Mouse (Mus musculus) lung, postnatal 36 days (tissue): ENCODE measurements around the gene Rhob.

ENCODE experiments used
- DNase-seq: peaks from one replicate; pipeline ENCODE4 v3.0.0; 2022; ENCODE audit warnings: mixed read lengths

The Rhob gene

GRCm38 (mm10) chr12:8499871-8500596 lies at the start of gene Rhob:
TSS of gene Rhob (minus strand) at chr12:8500009.
- peak; percentile 98 for DNase-seq

GRCm38 (mm10) chr12:8547357-8547756 lies 47.5 kb upstream of the Rhob start:
- DNase-seq, result peak; percentile 87

- DNase-seq, result no peak
These were observed 47.0 kb upstream of the Rhob start for GRCm38 (mm10) chr12:8546801-8547200.

- no peak for DNase-seq
These were observed 45.3 kb upstream of the Rhob start for GRCm38 (mm10) chr12:8545066-8545610.

GRCm38 (mm10) chr12:8542371-8542770 lies 42.6 kb upstream of the Rhob start:
- DNase-seq, result no peak

- DNase-seq, result no peak
These were observed 39.7 kb upstream of the Rhob start for GRCm38 (mm10) chr12:8539471-8539870.

- no peak for DNase-seq
These were observed 37.5 kb upstream of the Rhob start for GRCm38 (mm10) chr12:8537291-8537690.

GRCm38 (mm10) chr12:8536221-8536965 lies 36.6 kb upstream of the Rhob start:
- DNase-seq, result no peak

GRCm38 (mm10) chr12:8535596-8535995 lies 35.8 kb upstream of the Rhob start:
- no peak for DNase-seq

GRCm38 (mm10) chr12:8534915-8535314 lies 35.1 kb upstream of the Rhob start:
- DNase-seq, result no peak

- no peak for DNase-seq
These were observed 28.0 kb upstream of the Rhob start for GRCm38 (mm10) chr12:8527770-8528169.

GRCm38 (mm10) chr12:8527175-8527574 lies 27.4 kb upstream of the Rhob start:
- no peak for DNase-seq

- DNase-seq, result no peak
These were observed 24.3 kb upstream of the Rhob start for GRCm38 (mm10) chr12:8524062-8524461.

- no peak for DNase-seq
These were observed 22.9 kb upstream of the Rhob start for GRCm38 (mm10) chr12:8522711-8523110.

- peak; percentile 89 for DNase-seq
These were observed 21.7 kb upstream of the Rhob start for GRCm38 (mm10) chr12:8521375-8522047.

GRCm38 (mm10) chr12:8519431-8520160 lies 19.8 kb upstream of the Rhob start:
- DNase-seq, result no peak

GRCm38 (mm10) chr12:8511037-8511882 lies 11.5 kb upstream of the Rhob start:
- DNase-seq, result peak; percentile 65

- no peak for DNase-seq
These were observed 10.6 kb upstream of the Rhob start for GRCm38 (mm10) chr12:8510317-8510988.

GRCm38 (mm10) chr12:8509693-8510092 lies 9.9 kb upstream of the Rhob start:
- peak; percentile 70 for DNase-seq

- peak; percentile 82 for DNase-seq
These were observed 7.3 kb upstream of the Rhob start for GRCm38 (mm10) chr12:8506954-8507707.
